Mouse (Mus musculus) CD4-positive helper T cell, adult 2 months (primary cell): Measurements from ENCODE around the gene 1700074P13Rik.
A peak's percentile ranks its signal among the peaks of the same experiment; 100 is the strongest.
"Not testable (repeated sequence)": the region's sequence is repeated elsewhere in the genome, so short reads cannot be mapped to it uniquely, and the experiment has no call there.

ENCODE experiments used
- DNase-seq: peaks from one replicate; pipeline ENCODE4 v3.0.0-alpha.2; 2012; ENCODE audit warnings: low read depth, missing footprints, low spot score

The 1700074P13Rik gene

DNA sequence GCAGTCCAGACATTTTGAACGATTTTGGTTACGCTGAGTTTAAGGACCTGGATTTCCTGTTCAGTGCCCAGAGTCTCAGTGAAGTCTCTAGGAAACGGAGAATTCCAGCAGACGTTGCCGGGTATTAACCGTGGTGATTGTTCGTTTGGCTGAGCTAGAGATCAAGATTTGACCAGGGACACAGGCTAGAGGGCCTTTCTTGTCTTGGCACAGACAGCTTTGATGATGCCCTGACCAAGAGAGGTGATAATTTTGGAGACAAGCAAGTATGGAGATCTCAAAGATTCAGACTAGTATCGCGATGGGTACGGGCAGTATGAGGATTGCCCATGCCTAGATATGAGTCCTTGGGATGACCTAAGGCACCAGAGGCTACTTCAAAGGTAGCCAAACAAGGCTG is at the start of gene 1700074P13Rik:
Gene 1700074P13Rik, minus strand, starts transcription at position 101 of the 400 bp plus-strand sequence.
- DNase-seq: no peak

DNA sequence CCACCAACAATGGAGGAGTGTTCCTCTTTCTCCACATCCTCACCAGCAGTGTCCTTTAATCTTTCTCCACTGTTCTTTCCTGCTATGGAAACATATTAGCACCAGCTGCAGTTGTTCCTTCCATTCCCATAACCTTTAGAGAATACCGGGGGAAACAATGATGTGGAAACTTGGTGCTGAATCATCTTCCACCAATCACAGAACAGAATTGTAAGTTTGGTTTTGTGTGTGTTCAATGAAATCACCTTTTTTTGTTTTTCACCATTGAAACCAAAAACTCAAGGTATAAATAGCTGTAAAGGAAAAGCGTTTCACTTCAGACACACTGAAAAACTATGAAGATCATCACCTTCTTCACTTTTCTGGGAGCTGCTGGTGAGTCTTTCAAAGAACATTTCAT is 24.1 kb upstream of the 1700074P13Rik start, which contains the start of gene 1810009J06Rik:
Gene 1810009J06Rik, plus strand, starts transcription at position 301 of the 400 bp plus-strand sequence.
- not testable (repeated sequence) for DNase-seq

DNA sequence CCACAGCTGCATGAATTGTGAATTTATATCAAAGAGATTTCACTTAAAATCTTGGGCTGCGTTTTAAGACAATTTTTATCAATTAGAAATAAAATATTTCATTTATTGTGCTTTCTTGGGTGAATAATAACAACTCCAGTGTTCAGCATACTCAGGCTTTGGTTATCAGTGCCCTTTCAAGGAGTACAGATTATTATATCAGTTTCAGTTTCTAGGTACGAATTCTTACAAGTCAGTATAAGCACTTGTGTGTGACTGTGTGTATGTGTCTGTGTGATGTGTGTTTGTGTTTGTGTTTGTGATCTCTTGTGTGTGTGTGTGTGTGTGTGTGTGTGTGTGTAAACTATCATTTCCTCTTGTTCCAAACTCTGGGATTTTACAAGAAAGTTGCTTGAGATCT is 13.4 kb upstream of the 1700074P13Rik start:
- no peak for DNase-seq

DNA sequence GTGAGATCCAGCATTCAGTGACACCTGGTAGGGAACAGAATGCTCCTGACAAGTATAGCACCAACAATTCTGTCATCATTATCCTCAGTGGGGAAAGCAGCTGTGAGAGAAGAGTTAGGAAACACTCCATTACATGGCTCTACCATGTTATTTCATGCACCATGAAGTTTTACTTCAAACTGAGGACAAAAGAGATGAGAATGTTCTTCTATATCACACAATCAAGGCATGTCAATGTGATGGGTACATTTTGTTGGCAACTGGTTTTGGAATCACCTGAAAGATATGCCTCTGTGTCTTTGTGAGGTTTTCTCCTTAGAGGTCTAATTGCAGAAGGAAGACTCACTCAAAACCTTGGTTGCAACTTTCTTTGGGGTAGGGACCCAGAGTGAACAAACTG is 11.4 kb upstream of the 1700074P13Rik start, which contains the start of gene Gm4744:
Gene Gm4744, minus strand, starts transcription at position 101 of the 400 bp plus-strand sequence.
- no peak for DNase-seq

DNA sequence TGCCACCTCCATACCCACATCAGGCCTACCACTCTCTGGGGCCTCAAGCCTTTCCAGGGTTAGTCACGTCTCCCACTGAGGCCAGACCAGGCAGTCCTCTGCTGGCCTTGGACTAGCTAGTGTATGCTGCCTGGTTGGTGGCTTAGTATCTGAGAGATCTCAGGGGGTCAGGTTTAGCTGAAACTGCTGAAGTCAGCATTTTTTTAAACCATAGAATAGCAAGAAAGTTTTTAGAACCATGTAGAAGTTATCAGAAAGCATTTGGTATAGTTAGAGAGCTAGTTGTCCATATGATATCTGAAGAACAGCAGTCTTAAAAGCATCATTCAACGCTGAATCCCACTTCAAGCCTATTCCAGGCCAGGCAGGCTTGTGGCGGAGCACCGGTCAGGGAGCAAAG is 20.4 kb downstream of the 1700074P13Rik start:
- DNase-seq: no peak

DNA sequence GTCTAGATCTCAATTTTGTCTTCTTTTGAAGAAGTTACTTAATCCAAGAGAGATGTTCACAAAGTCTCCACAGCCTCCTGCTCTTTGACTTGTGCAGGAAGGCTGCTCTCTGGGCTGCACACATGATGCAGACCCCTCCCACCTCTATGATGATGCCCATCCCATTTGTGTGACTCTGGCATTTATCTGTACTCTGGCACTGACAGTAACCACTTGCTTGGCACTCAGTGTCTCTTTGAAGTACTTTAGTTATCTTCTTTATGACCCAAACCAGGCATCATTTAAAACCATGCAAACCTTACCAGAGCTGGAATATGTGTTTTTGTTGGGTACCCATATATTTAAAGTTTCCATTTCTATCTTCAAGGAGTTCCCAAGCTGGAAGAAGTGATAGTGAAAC is 40.1 kb downstream of the 1700074P13Rik start, which contains the start of gene Prss58:
Gene Prss58, minus strand, starts transcription at position 101 of the 400 bp plus-strand sequence.
- no peak for DNase-seq

DNA sequence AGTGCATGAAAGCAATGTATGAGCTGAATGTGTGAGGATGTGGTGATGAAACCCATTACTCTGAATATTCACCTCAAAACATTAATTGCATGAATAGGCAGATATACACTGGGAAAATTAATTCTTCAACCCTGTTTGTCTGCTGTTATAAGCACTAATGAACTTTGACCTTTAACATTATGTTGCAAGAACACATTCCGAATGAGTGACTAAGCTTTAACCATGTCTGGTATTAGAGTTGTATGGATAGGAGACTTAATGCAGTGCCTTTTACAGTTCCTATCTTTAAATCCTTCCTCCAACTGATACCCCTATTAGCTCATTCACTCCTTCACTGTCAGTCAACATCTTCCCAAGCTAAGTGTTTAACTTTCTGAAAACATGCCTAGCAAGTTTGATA is 45.6 kb downstream of the 1700074P13Rik start:
- DNase-seq: no peak

DNA sequence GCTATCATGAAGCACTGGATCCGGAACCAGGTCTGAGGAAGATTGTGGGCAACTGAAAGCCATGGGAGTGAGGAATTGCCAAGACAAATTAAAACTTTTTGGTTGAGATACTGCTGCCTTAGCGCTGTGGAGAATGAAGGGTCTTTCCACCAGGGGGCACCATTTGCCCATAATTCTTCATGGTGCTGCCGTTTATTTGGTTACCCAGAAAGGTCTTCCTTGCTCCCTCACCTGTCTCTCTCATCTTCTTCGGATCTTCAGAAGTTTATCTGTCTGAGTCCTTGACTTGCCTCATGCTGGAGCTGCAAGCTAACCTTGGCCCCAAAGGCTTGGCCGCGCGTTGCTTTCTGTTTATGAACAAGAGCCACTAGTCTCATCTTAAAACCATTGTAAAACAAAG is 46.8 kb downstream of the 1700074P13Rik start:
- DNase-seq: peak; percentile 70

DNA sequence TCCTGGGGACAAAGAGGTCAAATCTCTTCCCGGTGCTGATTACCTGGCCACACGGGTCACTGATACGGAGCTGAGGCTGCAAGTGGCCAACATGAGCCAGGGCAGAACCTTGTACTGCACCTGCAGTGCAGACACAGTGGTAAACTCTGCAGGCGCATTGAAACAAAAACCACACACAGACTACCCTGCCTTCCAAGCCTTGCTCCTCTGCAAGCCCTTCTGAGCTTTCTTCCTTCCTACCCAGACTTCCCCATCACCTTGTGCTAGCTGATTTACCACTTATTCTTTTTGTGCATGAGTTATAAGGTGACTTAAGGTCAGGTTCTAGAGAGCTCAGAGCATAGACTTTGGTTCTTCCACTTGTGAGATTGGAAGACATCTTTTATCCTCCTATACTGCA is 48.6 kb downstream of the 1700074P13Rik start:
- peak; percentile 25 for DNase-seq

DNA sequence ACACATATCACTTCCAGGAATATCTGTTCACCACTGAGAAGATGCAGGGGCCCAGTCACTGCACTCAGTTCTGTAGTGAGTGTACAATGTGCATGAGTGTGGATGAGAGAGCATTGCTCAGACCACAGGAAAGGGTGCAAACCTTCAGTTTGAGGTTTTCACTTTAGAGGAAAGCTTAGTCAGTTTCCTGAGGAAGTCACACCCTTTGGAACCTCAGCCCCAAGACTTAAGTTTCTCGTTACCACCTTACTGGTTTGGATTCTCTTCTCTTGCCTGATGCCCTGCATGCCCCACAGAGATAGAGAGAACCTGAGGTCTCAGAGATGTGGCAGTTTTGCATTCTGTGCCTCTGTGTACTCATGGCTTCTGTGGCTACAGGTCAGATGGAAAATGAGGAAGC is 49.4 kb downstream of the 1700074P13Rik start:
- DNase-seq: peak; percentile 85

DNA sequence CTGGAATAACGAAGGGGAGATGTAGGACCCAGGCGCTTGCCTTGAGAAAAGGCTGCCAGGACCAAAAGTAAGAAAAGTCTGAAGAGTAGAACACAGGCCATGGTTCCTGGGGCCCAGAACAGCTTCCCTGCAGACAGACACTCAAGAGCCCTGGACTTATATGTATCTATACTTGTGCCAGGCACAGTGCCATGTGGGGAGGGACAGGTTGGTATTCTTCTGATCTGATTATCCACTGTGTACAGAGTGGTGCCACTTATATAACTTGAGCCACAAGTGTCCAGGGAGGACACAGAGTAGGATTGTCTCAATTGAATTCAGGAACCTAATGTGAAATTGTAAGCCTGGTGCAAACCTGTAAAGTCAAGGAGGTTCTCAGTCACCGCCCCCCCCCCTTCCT is 53.0 kb downstream of the 1700074P13Rik start, which contains the start of gene Moxd2:
Gene Moxd2, minus strand, starts transcription at position 101 of the 400 bp plus-strand sequence.
- DNase-seq: no peak
